Mouse (Mus musculus): Measurements from ENCODE around the gene Dapp1.

GRCm38 (mm10) chr3:137968820-137969486 lies 12.4 kb downstream of the Dapp1 start:
- TF ChIP-seq CTCF (IDR thresholded peaks at IDR 0.05) (no peak), POLR2A (IDR thresholded peaks at IDR 0.05; ENCODE audit: insufficient read depth, low read depth, low read length) (no peak), EP300 (IDR thresholded peaks at IDR 0.05; ENCODE audit: insufficient read depth, low read depth, low read length) (no peak)
